Mouse (Mus musculus) liver, adult 2 months (tissue): ENCODE results near the gene Arntl.

ENCODE experiments used
- CTCF ChIP-seq: fragments of 200-500 bp; IDR thresholded peaks from 2 replicates; pipeline ENCODE4 v1.5.1; 2011; ENCODE audit warnings: low read depth, low read length, control low read depth
- POLR2A ChIP-seq: fragments of 200-500 bp; IDR thresholded peaks from 2 replicates; pipeline ENCODE4 v1.6.1; 2011; ENCODE audit warnings: low read length, control low read depth; ENCODE audit not compliant: insufficient read depth; ENCODE audit errors: extremely low read depth

GRCm38 (mm10) chr7:113224620-113225019 is 17.4 kb downstream of the Arntl start:
- no peak for TF ChIP-seq POLR2A
- TF ChIP-seq CTCF, result no peak
